Mouse (Mus musculus): Measurements from ENCODE around the gene Magt1. TPM values are rescaled to one million over a fixed set of nuclear protein-coding genes. Genes with fewer than 3 reads are reported as not detected.
"Not testable (repeated sequence)": the region's sequence is repeated elsewhere in the genome, so short reads cannot be mapped to it uniquely, and the experiment has no call there.

Magt1 gene
- polyA plus RNA-seq, 1 experiment from 2014 or later = 30.5 TPM

- Histone ChIP-seq H3K27me3 (replicated peaks; ENCODE audit: control insufficient read depth, insufficient read depth, low read length) (no peaks in the 10 kb centered on the region), H3K9ac (ENCODE audit: low read depth, low read length) (no peak overlapping the region), H3K4me1 (replicated peaks; ENCODE audit: control insufficient read depth, insufficient read depth, low read length) (no peaks in the 10 kb centered on the region), H3K4me2 (replicated peaks; ENCODE audit: low read depth) (no peak overlapping the region), H3K9me3 (ENCODE audit: control insufficient read depth) (no peaks in the 10 kb centered on the region), H3K36me3 (ENCODE audit: control insufficient read depth, insufficient read depth) (no peaks in the 10 kb centered on the region), H3K27ac (ENCODE audit: low read depth, low read length) (no peak overlapping the region), H3K4me3 (ENCODE audit: low read depth, low read length) (no peak overlapping the region)
- 80% methylated on average over 1 of the region's 1 CpGs for WGBS
- ATAC-seq = no peak
- TF ChIP-seq CTCF (IDR thresholded peaks at IDR 0.05; ENCODE audit: low read depth) = no peak
Measured at GRCm38 (mm10) chrX:106001605-106002004, 10.1 kb downstream of the Magt1 start.

DNA sequence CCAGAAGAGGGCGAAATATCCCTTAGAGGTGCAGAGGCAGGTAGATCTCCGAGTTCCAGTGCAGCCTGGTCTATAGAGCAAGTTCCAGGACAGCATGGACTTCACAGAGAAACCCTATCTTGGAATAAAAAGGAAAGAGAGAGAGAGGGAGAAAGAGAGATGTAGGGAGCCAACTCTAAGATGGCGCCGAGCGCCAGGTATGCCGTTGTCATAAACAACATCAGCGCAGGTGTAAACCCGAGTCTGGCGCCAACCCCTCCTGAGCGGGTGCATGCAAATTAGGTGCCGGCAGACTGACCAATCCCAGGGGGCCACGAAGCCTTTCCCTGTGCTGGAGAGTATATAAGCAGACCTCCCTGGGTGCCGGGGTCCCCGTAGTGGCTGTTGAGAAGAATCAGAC, 54.6 kb downstream of the Magt1 start:
- not testable (repeated sequence) for H3K9ac ChIP-seq (ENCODE audit: low read depth, low read length); ATAC-seq; H3K4me2 ChIP-seq (replicated peaks; ENCODE audit: low read depth); H3K4me3 ChIP-seq (ENCODE audit: low read depth, low read length); H3K4me1 ChIP-seq (replicated peaks; ENCODE audit: control insufficient read depth, insufficient read depth, low read length); H3K27me3 ChIP-seq (replicated peaks; ENCODE audit: control insufficient read depth, insufficient read depth, low read length); H3K36me3 ChIP-seq (ENCODE audit: control insufficient read depth, insufficient read depth); H3K9me3 ChIP-seq (ENCODE audit: control insufficient read depth); H3K27ac ChIP-seq (ENCODE audit: low read depth, low read length)
- 76% methylated on average over 14 of the region's 14 CpGs for WGBS

DNA sequence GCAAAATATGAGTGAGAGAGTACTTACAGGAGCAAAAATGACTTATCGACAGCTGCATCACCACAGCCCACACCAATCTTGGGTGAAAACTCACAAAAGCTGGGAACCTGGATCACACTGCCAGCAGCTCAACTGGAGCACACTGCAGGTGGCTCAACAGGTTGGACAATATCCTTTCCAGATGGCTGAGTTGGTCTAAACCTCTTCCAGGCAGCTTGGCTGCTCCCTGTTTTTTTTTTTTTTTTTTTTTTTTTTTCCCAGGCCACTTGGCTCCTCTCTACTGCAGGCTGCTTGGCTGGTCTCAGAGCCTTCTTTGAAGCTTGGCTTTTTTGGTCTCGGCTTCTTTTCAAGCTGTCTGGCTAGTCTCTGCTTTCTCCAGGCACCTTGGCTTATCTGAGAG, 57.7 kb downstream of the Magt1 start:
- 83% methylated on average over 2 of the region's 2 CpGs for WGBS
- no peak for ATAC-seq

GRCm38 (mm10) chrX:105946357-105946756, 65.3 kb downstream of the Magt1 start:
- no peak overlapping the region for H3K4me2 ChIP-seq (replicated peaks; ENCODE audit: low read depth)
- H3K9me3 ChIP-seq (ENCODE audit: control insufficient read depth) = no peaks in the 10 kb centered on the region
- no peaks in the 10 kb centered on the region for H3K27me3 ChIP-seq (replicated peaks; ENCODE audit: control insufficient read depth, insufficient read depth, low read length)
- H3K36me3 ChIP-seq (ENCODE audit: control insufficient read depth, insufficient read depth) = no peaks in the 10 kb centered on the region
- H3K4me3 ChIP-seq (ENCODE audit: low read depth, low read length) = no peak overlapping the region
- no peak overlapping the region for H3K27ac ChIP-seq (ENCODE audit: low read depth, low read length)
- H3K4me1 ChIP-seq (replicated peaks; ENCODE audit: control insufficient read depth, insufficient read depth, low read length) = no peaks in the 10 kb centered on the region
- 38% methylated on average over 1 of the region's 1 CpGs for WGBS
- ATAC-seq = no peak
- no peak for TF ChIP-seq CTCF (IDR thresholded peaks at IDR 0.05; ENCODE audit: low read depth)
- H3K9ac ChIP-seq (ENCODE audit: low read depth, low read length) = no peak overlapping the region

More for the DNA sequence above, 57.7 kb downstream of the Magt1 start:
- Histone ChIP-seq H3K27me3 (replicated peaks; ENCODE audit: control insufficient read depth, insufficient read depth, low read length) (no peaks in the 10 kb centered on the region), H3K4me3 (ENCODE audit: low read depth, low read length) (no peak overlapping the region), H3K36me3 (ENCODE audit: control insufficient read depth, insufficient read depth) (no peaks in the 10 kb centered on the region), H3K4me1 (replicated peaks; ENCODE audit: control insufficient read depth, insufficient read depth, low read length) (no peaks in the 10 kb centered on the region), H3K27ac (ENCODE audit: low read depth, low read length) (no peak overlapping the region), H3K4me2 (replicated peaks; ENCODE audit: low read depth) (no peak overlapping the region), H3K9me3 (ENCODE audit: control insufficient read depth) (no peaks in the 10 kb centered on the region), H3K9ac (ENCODE audit: low read depth, low read length) (no peak overlapping the region)
- TF ChIP-seq CTCF (IDR thresholded peaks at IDR 0.05; ENCODE audit: low read depth) = no peak

GRCm38 (mm10) chrX:105939245-105939644, 72.5 kb downstream of the Magt1 start:
- H3K9ac ChIP-seq (ENCODE audit: low read depth, low read length) = no peak overlapping the region
- no peaks in the 10 kb centered on the region for H3K9me3 ChIP-seq (ENCODE audit: control insufficient read depth)
- no peaks in the 10 kb centered on the region for H3K27me3 ChIP-seq (replicated peaks; ENCODE audit: control insufficient read depth, insufficient read depth, low read length)
- 88% methylated on average over 7 of the region's 7 CpGs for WGBS
- no peak for ATAC-seq
- no peak overlapping the region for H3K4me2 ChIP-seq (replicated peaks; ENCODE audit: low read depth)
- no peak for TF ChIP-seq CTCF (IDR thresholded peaks at IDR 0.05; ENCODE audit: low read depth)
- no peaks in the 10 kb centered on the region for H3K4me1 ChIP-seq (replicated peaks; ENCODE audit: control insufficient read depth, insufficient read depth, low read length)
- no peaks in the 10 kb centered on the region for H3K36me3 ChIP-seq (ENCODE audit: control insufficient read depth, insufficient read depth)
- no peak overlapping the region for H3K27ac ChIP-seq (ENCODE audit: low read depth, low read length)
- H3K4me3 ChIP-seq (ENCODE audit: low read depth, low read length) = no peak overlapping the region

GRCm38 (mm10) chrX:105937736-105938135, 74.0 kb downstream of the Magt1 start:
- no peak overlapping the region for H3K9ac ChIP-seq (ENCODE audit: low read depth, low read length)
- H3K9me3 ChIP-seq (ENCODE audit: control insufficient read depth) = no peaks in the 10 kb centered on the region
- ATAC-seq = no peak
- TF ChIP-seq CTCF (IDR thresholded peaks at IDR 0.05; ENCODE audit: low read depth) = no peak
- H3K4me3 ChIP-seq (ENCODE audit: low read depth, low read length) = no peak overlapping the region
- no peak overlapping the region for H3K4me2 ChIP-seq (replicated peaks; ENCODE audit: low read depth)
- no peak overlapping the region for H3K27ac ChIP-seq (ENCODE audit: low read depth, low read length)
- no peaks in the 10 kb centered on the region for H3K4me1 ChIP-seq (replicated peaks; ENCODE audit: control insufficient read depth, insufficient read depth, low read length)
- WGBS = 59% methylated on average over 2 of the region's 2 CpGs
- no peaks in the 10 kb centered on the region for H3K27me3 ChIP-seq (replicated peaks; ENCODE audit: control insufficient read depth, insufficient read depth, low read length)
- no peaks in the 10 kb centered on the region for H3K36me3 ChIP-seq (ENCODE audit: control insufficient read depth, insufficient read depth)

- Histone ChIP-seq H3K9me3 (ENCODE audit: control insufficient read depth) (no peaks in the 10 kb centered on the region), H3K4me3 (ENCODE audit: low read depth, low read length) (no peak overlapping the region), H3K36me3 (ENCODE audit: control insufficient read depth, insufficient read depth) (no peaks in the 10 kb centered on the region), H3K27ac (ENCODE audit: low read depth, low read length) (no peak overlapping the region), H3K4me2 (replicated peaks; ENCODE audit: low read depth) (no peak overlapping the region), H3K27me3 (replicated peaks; ENCODE audit: control insufficient read depth, insufficient read depth, low read length) (no peaks in the 10 kb centered on the region), H3K9ac (ENCODE audit: low read depth, low read length) (no peak overlapping the region), H3K4me1 (replicated peaks; ENCODE audit: control insufficient read depth, insufficient read depth, low read length) (no peaks in the 10 kb centered on the region)
- TF ChIP-seq CTCF (IDR thresholded peaks at IDR 0.05; ENCODE audit: low read depth) = no peak
- ATAC-seq = no peak
- WGBS = 51% methylated on average over 5 of the region's 5 CpGs
Measured at GRCm38 (mm10) chrX:105934341-105934740, 77.4 kb downstream of the Magt1 start.

Data from intestine, postnatal 0 days (tissue).